Mouse (Mus musculus) kidney, postnatal 10 days (tissue): ENCODE results near the gene Col19a1.

ENCODE experiments used
- DNase-seq: peaks from one replicate; pipeline ENCODE4 v3.0.0; 2021; ENCODE audit warnings: mixed read lengths

The Col19a1 gene

GRCm38 (mm10) chr1:24458015-24458414 lies 129.3 kb downstream of the Col19a1 start:
- DNase-seq = no peak

- no peak for DNase-seq
These were observed 134.6 kb downstream of the Col19a1 start for GRCm38 (mm10) chr1:24452572-24453269.

- DNase-seq = peak; percentile 61
These were observed 135.1 kb downstream of the Col19a1 start for GRCm38 (mm10) chr1:24452159-24452558.

GRCm38 (mm10) chr1:24437425-24437824 lies 149.8 kb downstream of the Col19a1 start:
- DNase-seq = no peak

- DNase-seq = no peak
These were observed 159.0 kb downstream of the Col19a1 start for GRCm38 (mm10) chr1:24428306-24428705.

GRCm38 (mm10) chr1:24378125-24378821 lies 209.0 kb downstream of the Col19a1 start:
- DNase-seq = peak; percentile 62

- peak; percentile 52 for DNase-seq
These were observed 212.4 kb downstream of the Col19a1 start for GRCm38 (mm10) chr1:24374902-24375301.

GRCm38 (mm10) chr1:24373671-24374070 lies 213.6 kb downstream of the Col19a1 start:
- DNase-seq = no peak

- DNase-seq = no peak
These were observed 214.6 kb downstream of the Col19a1 start for GRCm38 (mm10) chr1:24372471-24373258.

- DNase-seq = peak; percentile 56
These were observed 219.4 kb downstream of the Col19a1 start for GRCm38 (mm10) chr1:24367570-24368517.

- no peak for DNase-seq
These were observed 222.5 kb downstream of the Col19a1 start for GRCm38 (mm10) chr1:24364775-24365174.

GRCm38 (mm10) chr1:24361990-24362635 lies 225.2 kb downstream of the Col19a1 start:
- DNase-seq = no peak

- no peak for DNase-seq
These were observed 237.6 kb downstream of the Col19a1 start for GRCm38 (mm10) chr1:24349462-24350217.

GRCm38 (mm10) chr1:24347621-24348160 lies 239.6 kb downstream of the Col19a1 start:
- DNase-seq = no peak

- DNase-seq = no peak
These were observed 249.6 kb downstream of the Col19a1 start for GRCm38 (mm10) chr1:24337556-24338275.

- no peak for DNase-seq
These were observed 251.2 kb downstream of the Col19a1 start for GRCm38 (mm10) chr1:24336051-24336450.

GRCm38 (mm10) chr1:24316961-24317589 lies 270.2 kb downstream of the Col19a1 start:
- DNase-seq = no peak

GRCm38 (mm10) chr1:24316490-24316889 lies 270.8 kb downstream of the Col19a1 start:
- DNase-seq = no peak

- DNase-seq = no peak
These were observed 276.4 kb downstream of the Col19a1 start for GRCm38 (mm10) chr1:24310847-24311246.

GRCm38 (mm10) chr1:24310193-24310592 lies 277.1 kb downstream of the Col19a1 start:
- DNase-seq = no peak
